Comparison of ENCODE assay signal across 16 mouse cellular contexts in genomic region chr2:3139065-3139464, GRCm38 (mm10). TPM values are rescaled to one million over a fixed set of nuclear protein-coding genes. Genes with fewer than 3 reads are reported as not detected.
DNase-seq lines count a peak whose midpoint lies in the region; ATAC-seq and TF ChIP-seq lines count a peak whose summit lies in the region.
"Had no signal": no experiment of that assay in that cellular context is flagged by ENCODE, and none has a peak within 500 bp of the region (broad histone marks: within the 10 kb centered on the region; RNA-seq: fewer than 3 reads in every experiment).

No protein-coding gene starts in this region.

- no peaks in the 10 kb centered on the region for H3K36me3 ChIP-seq in heart, embryonic 14.5 days (ENCODE audit: control insufficient read depth, insufficient read depth, low read length)
- no peaks in the 10 kb centered on the region for H3K36me3 ChIP-seq in lung, embryonic 14.5 days (ENCODE audit: insufficient read depth)
- no peaks in the 10 kb centered on the region for H3K36me3 ChIP-seq in embryonic facial prominence, embryonic 13.5 days
- H3K36me3 ChIP-seq: embryonic facial prominence, embryonic 15.5 days; forebrain, embryonic 12.5 days; G1E; heart, embryonic 12.5 days; stomach, embryonic 15.5 days had no signal

- no peak overlapping the region for H3K4me3 ChIP-seq in heart, embryonic 14.5 days (ENCODE audit: control insufficient read depth in 1 of 2, insufficient read depth in 1 of 2, low read depth in 1 of 2, low read length in 2 of 2)
- no peak overlapping the region for H3K4me3 ChIP-seq in lung, embryonic 14.5 days (ENCODE audit: low read depth, low read length)
- H3K4me3 ChIP-seq in lung, adult 2 months (replicated peaks; ENCODE audit: extremely low read depth, low read depth, low read length) = no peak overlapping the region
- no peak overlapping the region for H3K4me3 ChIP-seq in embryonic facial prominence, embryonic 13.5 days
- H3K4me3 ChIP-seq: embryonic facial prominence, embryonic 15.5 days; forebrain, embryonic 12.5 days; heart, embryonic 12.5 days; stomach, embryonic 15.5 days had no signal

- no peaks in the 10 kb centered on the region for H3K27me3 ChIP-seq in heart, embryonic 14.5 days (ENCODE audit: control insufficient read depth, insufficient read depth, low read length)
- H3K27me3 ChIP-seq in lung, embryonic 14.5 days (ENCODE audit: insufficient read depth, low read length) = no peaks in the 10 kb centered on the region
- no peaks in the 10 kb centered on the region for H3K27me3 ChIP-seq in embryonic facial prominence, embryonic 13.5 days
- H3K27me3 ChIP-seq: embryonic facial prominence, embryonic 15.5 days; forebrain, embryonic 12.5 days; heart, embryonic 12.5 days; stomach, embryonic 15.5 days had no signal

- whole genome bisulfite sequencing in heart, embryonic 14.5 days = 68% methylated on average over 2 of the region's 2 CpGs
- 61% methylated on average over 2 of the region's 2 CpGs for WGBS in lung, embryonic 14.5 days
- WGBS in lung, adult 2 months = 61% methylated on average over 2 of the region's 2 CpGs
- WGBS in embryonic facial prominence, embryonic 13.5 days = 66% methylated on average over 2 of the region's 2 CpGs

- no peaks in the 10 kb centered on the region for H3K9me3 ChIP-seq in heart, embryonic 14.5 days (ENCODE audit: control insufficient read depth, low read length)
- no peaks in the 10 kb centered on the region for H3K9me3 ChIP-seq in lung, embryonic 14.5 days (ENCODE audit: low read depth, low read length)
- H3K9me3 ChIP-seq in embryonic facial prominence, embryonic 13.5 days = no peaks in the 10 kb centered on the region
- H3K9me3 ChIP-seq: embryonic facial prominence, embryonic 15.5 days; forebrain, embryonic 12.5 days; G1E; heart, embryonic 12.5 days; stomach, embryonic 15.5 days had no signal

- no peak for DNase-seq in heart, adult 9 months (ENCODE audit: low spot score in 2 of 2)
- peak; percentile 56 for DNase-seq in lung, embryonic 14.5 days
- no peak for DNase-seq in lung, adult 2 months
- DNase-seq in lung, postnatal 10 days = peak; percentile 51
- DNase-seq in right cerebral cortex, postnatal 4 days = no peak
- no peak for DNase-seq in cerebellum, adult 11-12 months
- DNase-seq: adrenal gland, adult 2 months; cerebellum, adult 11 months; thymus, postnatal 14 days had no signal

- TF ChIP-seq POLR2A in lung, adult 2 months (IDR thresholded peaks at IDR 0.05; ENCODE audit: borderline replicate concordance, extremely low read depth, low read depth, low read length) = no peak

- H3K27ac ChIP-seq in heart, embryonic 14.5 days (replicated peaks in 1 of 2; ENCODE audit: control insufficient read depth in 1 of 2, insufficient read depth in 1 of 2, low read depth in 2 of 2, low read length in 2 of 2) = peak overlapping the region; percentile 30 to 56; a peak in 3 of 4 replicates
- peak overlapping the region; percentile 39; the same call in 1 of the 2 replicates for H3K27ac ChIP-seq in lung, embryonic 14.5 days (ENCODE audit: low read depth)
- peak overlapping the region; percentile 34; the same call in 1 of the 2 replicates for H3K27ac ChIP-seq in embryonic facial prominence, embryonic 13.5 days
- H3K27ac ChIP-seq: embryonic facial prominence, embryonic 15.5 days; forebrain, embryonic 12.5 days; stomach, embryonic 15.5 days had no signal

- no peak overlapping the region for H3K9ac ChIP-seq in heart, embryonic 14.5 days (ENCODE audit: low read length)
- no peak overlapping the region for H3K9ac ChIP-seq in lung, embryonic 14.5 days
- H3K9ac ChIP-seq in embryonic facial prominence, embryonic 13.5 days = no peak overlapping the region
- H3K9ac ChIP-seq: embryonic facial prominence, embryonic 15.5 days; forebrain, embryonic 12.5 days; heart, embryonic 12.5 days; stomach, embryonic 15.5 days had no signal

- peaks cover 28 to 52% of the 10 kb centered on the region in 2 experiments for H3K4me1 ChIP-seq in heart, embryonic 14.5 days (ENCODE audit: control insufficient read depth in 2 of 2, insufficient read depth in 2 of 2, low read length in 2 of 2)
- peaks cover 20% of the 10 kb centered on the region for H3K4me1 ChIP-seq in lung, embryonic 14.5 days (ENCODE audit: insufficient read depth)
- H3K4me1 ChIP-seq in lung, adult 2 months (ENCODE audit: control insufficient read depth, insufficient read depth, low read length) = peaks cover 8% of the 10 kb centered on the region
- peaks cover 30% of the 10 kb centered on the region for H3K4me1 ChIP-seq in embryonic facial prominence, embryonic 13.5 days

- H3K4me2 ChIP-seq in heart, embryonic 14.5 days (ENCODE audit: low read length) = no peak overlapping the region
- no peak overlapping the region for H3K4me2 ChIP-seq in lung, embryonic 14.5 days
- no peak overlapping the region for H3K4me2 ChIP-seq in embryonic facial prominence, embryonic 13.5 days
- H3K4me2 ChIP-seq: embryonic facial prominence, embryonic 15.5 days; forebrain, embryonic 12.5 days; heart, embryonic 12.5 days; stomach, embryonic 15.5 days had no signal

- TF ChIP-seq CTCF in lung, embryonic 14.5 days (IDR thresholded peaks at IDR 0.05; ENCODE audit: low read depth) = no peak
- no peak for TF ChIP-seq CTCF in lung, adult 2 months (IDR thresholded peaks at IDR 0.05; ENCODE audit: insufficient read depth, low read length)

- ATAC-seq in heart, embryonic 14.5 days (ENCODE audit: insufficient number of reproducible peaks, insufficient read depth, low FRiP score, low read depth) = no peak
- ATAC-seq in lung, embryonic 14.5 days (ENCODE audit: insufficient read depth) = no peak
- no peak for ATAC-seq in embryonic facial prominence, embryonic 13.5 days (ENCODE audit: insufficient number of reproducible peaks, insufficient read depth, low FRiP score, low TSS enrichment, low read depth)

RNA-seq across cellular contexts. Expression of gene Fam171a1, which starts 25.0 kb away (rescaled TPM):
- polyA plus RNA-seq in heart, embryonic 14.5 days (2014; fragmentation: Nextera tagmentation; extraction: Ambion mirVana) = 25.3 and 26.1 TPM in 2 replicates
- polyA plus RNA-seq in lung, embryonic 14.5 days (2014; fragmentation: Nextera tagmentation; extraction: Ambion mirVana) = 57.0 and 58.3 TPM in 2 replicates
- polyA plus RNA-seq in lung, adult 2 months (2012; rRNA removed) = 35.7 and 38.3 TPM in 2 replicates
- polyA plus RNA-seq in embryonic facial prominence, embryonic 13.5 days (2015; fragmentation: Nextera tagmentation; extraction: Ambion mirVana) = 28.1 and 30.6 TPM in 2 replicates
- polyA plus RNA-seq: G1E had no signal

Comparison
In these comparisons a context has a peak if more than half of its experiments do, and no peak if none do; other contexts are left out.
1. DNase-seq: peak in lung, embryonic 14.5 days (single experiment) and lung, postnatal 10 days (single experiment); none in heart, adult 9 months (0 of 2), lung, adult 2 months (single experiment), right cerebral cortex, postnatal 4 days (single experiment) and cerebellum, adult 11-12 months (single experiment).
2. Peak in every context shown above with its lines, with median percentiles within 50 percentile points of each other: H3K27ac ChIP-seq.